Mouse (Mus musculus) kidney, postnatal 0 days (tissue): Measurements from ENCODE around the gene Gm47289. TPM values are rescaled to one million over a fixed set of nuclear protein-coding genes. Genes with fewer than 3 reads are reported as not detected.
A peak's percentile ranks its signal among the peaks of the same experiment; 100 is the strongest.

Experiments used
- ATAC-seq: fragments of 200-750 bp; cut with Nextera tagmentation; replicated peaks from 2 replicates; pipeline ENCODE4 v1.8.0; 2017; ENCODE audit warnings: low read depth, moderate number of reproducible peaks, moderate TSS enrichment, moderate library complexity; ENCODE audit not compliant: low FRiP score
- DNase-seq: peaks from one replicate; pipeline ENCODE4 v3.0.0-alpha.2; 2016; ENCODE audit warnings: low spot score
- H3K27ac ChIP-seq: fragments of 300-500 bp; sonication (generic); 2 replicates; pipeline ENCODE4 v1.5.1; 2014; ENCODE audit warnings: mild to moderate bottlenecking
- H3K27me3 ChIP-seq: fragments of 300-500 bp; sonication (generic); 2 replicates; pipeline ENCODE4 v1.6.1; 2014; ENCODE audit warnings: low read length, mixed read lengths; ENCODE audit not compliant: insufficient read depth
- H3K36me3 ChIP-seq: fragments of 300-500 bp; sonication (generic); 2 replicates; pipeline ENCODE4 v1.6.1; 2014; ENCODE audit warnings: low read length, mixed read lengths; ENCODE audit not compliant: insufficient read depth
- H3K4me1 ChIP-seq: fragments of 300-500 bp; sonication (generic); replicated peaks from 2 replicates; pipeline ENCODE4 v1.6.1; 2014; ENCODE audit warnings: antibody characterized with exemption, low read length, mixed read lengths; ENCODE audit not compliant: insufficient read depth
- H3K4me2 ChIP-seq: fragments of 300-500 bp; sonication (generic); 2 replicates; pipeline ENCODE4 v1.6.1; 2014; ENCODE audit warnings: mild to moderate bottlenecking, low read length, moderate library complexity, mixed read lengths
- H3K4me3 ChIP-seq: fragments of 300-500 bp; sonication (generic); replicated peaks from 2 replicates; pipeline ENCODE4 v1.5.1; 2014; ENCODE audit warnings: low read depth, low read length
- H3K9ac ChIP-seq: fragments of 300-500 bp; sonication (generic); 2 replicates; pipeline ENCODE4 v1.6.1; 2014; ENCODE audit warnings: low read depth, low read length
- H3K9me3 ChIP-seq: fragments of 300-500 bp; sonication (generic); replicated peaks from 2 replicates; pipeline ENCODE4 v1.6.1; 2016; ENCODE audit warnings: low read length, inconsistent platforms, mixed read lengths
- CTCF ChIP-seq: IDR thresholded peaks from 2 replicates; pipeline ENCODE4 v1.5.1; 2016; ENCODE audit warnings: antibody characterized with exemption, low read depth, mild to moderate bottlenecking, moderate library complexity
- WGBS: fragments of 180-500 bp; shearing (Covaris S2); extraction: QIAGEN DNeasy Blood & Tissue Kit; methylation state at CpG from one replicate; pipeline ENCODE4 v1.1.7; 2014; 5-methylcytosine and 5-hydroxymethylcytosine counted together
- polyA plus RNA-seq: library from polyadenylated mRNA; unstranded; fragments of >200 nt; fragmentation: Nextera tagmentation; extraction: Ambion mirVana; gene quantifications from 2 replicates; pipeline ENCODE4 v1.2.1, GENCODE M21; 2015

The Gm47289 gene
- polyA plus RNA-seq = not detected in 2 replicates

- Histone ChIP-seq H3K4me2 (no peak within 1 kb of the TSS), H3K9ac (no peak within 1 kb of the TSS), H3K4me1 (no peaks in the 10 kb centered on the region), H3K9me3 (no peaks in the 10 kb centered on the region), H3K4me3 (no peak within 1 kb of the TSS), H3K27me3 (no peaks in the 10 kb centered on the region), H3K36me3 (no peaks in the 10 kb centered on the region), H3K27ac (no peak within 1 kb of the TSS)
- no peak for TF ChIP-seq CTCF
- DNase-seq = no peak
- 40% methylated on average over 4 of the region's 4 CpGs for WGBS
- no peak for ATAC-seq
Observed at GRCm38 (mm10) chr9:119158861-119159260, at the start of gene Gm47289. Gene Gm47289, plus strand, starts transcription at chr9:119159161.

GRCm38 (mm10) chr9:119109685-119110353 is 49.1 kb upstream of the Gm47289 start:
- H3K4me1 ChIP-seq = 0 out of 2 replicates have a peak, but pooled peaks cover 5% of the 10 kb centered on the region
- DNase-seq = no peak
- H3K9me3 ChIP-seq = no peaks in the 10 kb centered on the region
- H3K36me3 ChIP-seq = no peaks in the 10 kb centered on the region
- no peak overlapping the region for H3K4me3 ChIP-seq
- H3K27ac ChIP-seq = no peak overlapping the region
- ATAC-seq = no peak
- WGBS = 68% methylated on average over 12 of the region's 12 CpGs
- no peak overlapping the region for H3K9ac ChIP-seq
- H3K4me2 ChIP-seq = no peak overlapping the region
- H3K27me3 ChIP-seq = no peaks in the 10 kb centered on the region
- TF ChIP-seq CTCF = no peak

- H3K27me3 ChIP-seq = no peaks in the 10 kb centered on the region
- DNase-seq (no peak), ATAC-seq (no peak)
- 0 out of 2 replicates have a peak, but pooled peaks cover 5% of the 10 kb centered on the region for H3K4me1 ChIP-seq
- H3K4me2 ChIP-seq = no peak overlapping the region
- H3K9me3 ChIP-seq = no peaks in the 10 kb centered on the region
- 58% methylated on average over 3 of the region's 3 CpGs for WGBS
- H3K27ac ChIP-seq = no peak overlapping the region
- TF ChIP-seq CTCF = no peak
- no peak overlapping the region for H3K9ac ChIP-seq
- no peak overlapping the region for H3K4me3 ChIP-seq
- H3K36me3 ChIP-seq = no peaks in the 10 kb centered on the region
Observed at GRCm38 (mm10) chr9:119110640-119111039, 48.3 kb upstream of the Gm47289 start.

- H3K4me1 ChIP-seq = peaks cover 5% of the 10 kb centered on the region; the same call in 1 of the 2 replicates
- DNase-seq (no peak), ATAC-seq (no peak)
- no peaks in the 10 kb centered on the region for H3K9me3 ChIP-seq
- no peak overlapping the region for H3K4me2 ChIP-seq
- H3K36me3 ChIP-seq = no peaks in the 10 kb centered on the region
- H3K9ac ChIP-seq = no peak overlapping the region
- H3K4me3 ChIP-seq = no peak overlapping the region
- no peak for TF ChIP-seq CTCF
- 89% methylated on average over 17 of the region's 17 CpGs for WGBS
- no peaks in the 10 kb centered on the region for H3K27me3 ChIP-seq
- H3K27ac ChIP-seq = no peak overlapping the region
Observed at GRCm38 (mm10) chr9:119114911-119115310, 44.0 kb upstream of the Gm47289 start.

GRCm38 (mm10) chr9:119119409-119120167 is 39.4 kb upstream of the Gm47289 start:
- peak overlapping the region; percentile 21 for H3K4me2 ChIP-seq
- H3K27ac ChIP-seq = peak overlapping the region; percentile 85

GRCm38 (mm10) chr9:119120168-119120560 is 38.8 kb upstream of the Gm47289 start:
- ATAC-seq (no peak), DNase-seq (no peak)
- Histone ChIP-seq H3K36me3 (no peaks in the 10 kb centered on the region), H3K4me2 (peak overlapping the region; percentile 21), H3K27ac (peak overlapping the region; percentile 85), H3K27me3 (no peaks in the 10 kb centered on the region), H3K4me3 (no peak overlapping the region), H3K9ac (no peak overlapping the region), H3K4me1 (peaks cover 8% of the 10 kb centered on the region; the same call in 1 of the 2 replicates), H3K9me3 (no peaks in the 10 kb centered on the region)
- 38% methylated on average over 3 of the region's 3 CpGs for WGBS
- TF ChIP-seq CTCF = no peak

More at GRCm38 (mm10) chr9:119119409-119120167, 39.4 kb upstream of the Gm47289 start:
- no peaks in the 10 kb centered on the region for H3K9me3 ChIP-seq
- 59% methylated on average over 19 of the region's 19 CpGs for WGBS
- TF ChIP-seq CTCF = no peak
- peaks cover 8% of the 10 kb centered on the region; the same call in 1 of the 2 replicates for H3K4me1 ChIP-seq
- H3K36me3 ChIP-seq = no peaks in the 10 kb centered on the region
- H3K9ac ChIP-seq = no peak overlapping the region
- no peaks in the 10 kb centered on the region for H3K27me3 ChIP-seq
- DNase-seq = peak; percentile 76
- ATAC-seq = peak; percentile 89
- 0 out of 2 replicates have a peak overlapping the region, but pooled peaks have one; percentile 1 for H3K4me3 ChIP-seq
